Mouse (Mus musculus) ES-Bruce4 (cell line): ENCODE data around the gene Tubb3. TPM values are rescaled to one million over a fixed set of nuclear protein-coding genes. Genes with fewer than 3 reads are reported as not detected.

ENCODE experiments used
- H3K27ac ChIP-seq: 2 replicates; pipeline ENCODE4 v1.5.1; 2012; ENCODE audit warnings: low read length, inconsistent platforms; ENCODE audit not compliant: insufficient read depth
- H3K27me3 ChIP-seq: 2 replicates; pipeline ENCODE4 v1.6.1; 2012; ENCODE audit warnings: mild to moderate bottlenecking, low read length, inconsistent platforms; ENCODE audit not compliant: control insufficient read depth, poor library complexity, insufficient read depth, severe bottlenecking
- H3K36me3 ChIP-seq: 2 replicates; pipeline ENCODE4 v1.6.1; 2012; ENCODE audit warnings: inconsistent platforms, mild to moderate bottlenecking, low read length, moderate library complexity; ENCODE audit not compliant: control insufficient read depth, poor library complexity, insufficient read depth, severe bottlenecking
- H3K4me1 ChIP-seq: one replicate; pipeline ENCODE4 v1.8.1; 2011; ENCODE audit warnings: low read length; ENCODE audit not compliant: control insufficient read depth, insufficient read depth
- H3K4me3 ChIP-seq: 2 replicates; pipeline ENCODE4 v1.5.1; 2011; ENCODE audit warnings: low read depth, mild to moderate bottlenecking, low read length
- H3K9ac ChIP-seq: 2 replicates; pipeline ENCODE4 v1.6.1; 2012; ENCODE audit warnings: low read depth, mild to moderate bottlenecking, inconsistent platforms; ENCODE audit not compliant: poor library complexity, severe bottlenecking
- H3K9me3 ChIP-seq: replicated peaks from 2 replicates; pipeline ENCODE4 v1.6.1; 2012; ENCODE audit warnings: mild to moderate bottlenecking, low read length, inconsistent platforms; ENCODE audit not compliant: control insufficient read depth, poor library complexity, insufficient read depth, severe bottlenecking
- CTCF ChIP-seq: IDR thresholded peaks from one replicate; pipeline ENCODE4 v1.8.1; 2011; ENCODE audit warnings: low read depth, low read length
- EP300 ChIP-seq: IDR thresholded peaks from 2 replicates; pipeline ENCODE4 v1.6.1; 2011; ENCODE audit warnings: low read depth, low read length; ENCODE audit not compliant: insufficient read depth
- POLR2A ChIP-seq: IDR thresholded peaks from one replicate; pipeline ENCODE4 v1.8.1; 2011; ENCODE audit warnings: low read length; ENCODE audit not compliant: insufficient read depth
- polyA plus RNA-seq: library from polyadenylated mRNA; stranded (reverse); fragments of >200 nt; gene quantifications from 2 replicates; pipeline ENCODE4 v1.2.4, GENCODE M21; 2011; ENCODE audit warnings: low read depth; ENCODE audit not compliant: missing spikeins, insufficient read depth, insufficient read length

The Tubb3 gene
- polyA plus RNA-seq, 1 experiment: 20.1 TPM

DNA sequence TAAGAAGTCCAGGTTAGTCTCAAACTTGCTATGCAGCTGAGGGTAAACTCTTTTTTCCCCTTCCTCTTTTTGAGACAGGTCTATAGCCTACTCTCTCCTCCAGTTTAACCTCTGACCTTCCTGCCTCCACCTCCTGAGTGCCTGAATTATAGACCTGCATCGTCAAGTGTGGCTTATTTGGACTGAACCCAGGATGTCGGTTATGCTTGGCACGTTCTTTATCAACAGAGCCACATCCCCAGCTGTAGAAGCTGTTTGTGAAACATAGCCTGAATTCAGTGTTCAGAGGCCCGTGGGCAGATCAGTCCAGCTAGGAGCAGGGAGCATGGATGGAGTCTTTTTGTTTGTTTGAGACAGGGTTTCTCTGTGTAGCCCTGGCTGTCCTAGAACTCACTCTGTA, 40.9 kb downstream of the Tubb3 start:
- Histone ChIP-seq H3K9me3 (no peaks in the 10 kb centered on the region), H3K9ac (no peak overlapping the region), H3K27ac (0 out of 2 replicates have a peak overlapping the region, but pooled peaks have one; percentile 49), H3K27me3 (no peaks in the 10 kb centered on the region), H3K4me1 (peaks cover 6% of the 10 kb centered on the region), H3K4me3 (no peak overlapping the region), H3K36me3 (peaks cover 8% of the 10 kb centered on the region)
- TF ChIP-seq EP300: no peak
- TF ChIP-seq CTCF: no peak
- no peak for TF ChIP-seq POLR2A

DNA sequence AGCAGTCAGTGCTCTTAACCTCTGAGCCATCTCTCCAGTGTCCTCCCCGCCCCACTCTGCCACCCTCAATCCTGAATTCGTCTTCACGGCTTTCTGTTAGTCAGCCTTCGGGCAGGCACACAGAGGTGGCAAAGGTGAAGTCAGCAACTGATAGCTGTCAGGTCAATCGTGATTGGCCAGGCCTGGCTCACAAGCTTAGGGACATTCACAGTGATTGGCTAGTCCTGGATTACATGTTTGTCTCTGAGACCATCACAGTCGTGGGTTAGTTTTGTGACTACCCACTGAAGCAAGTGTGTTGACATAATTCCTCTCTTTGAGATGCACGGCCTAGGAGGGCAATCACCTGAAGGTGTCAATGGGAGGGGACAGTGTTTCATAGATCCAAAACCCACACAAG, 42.1 kb downstream of the Tubb3 start:
- TF ChIP-seq CTCF (no peak), POLR2A (no peak), EP300 (no peak)
- Histone ChIP-seq H3K4me3 (no peak overlapping the region), H3K4me1 (peaks cover 2% of the 10 kb centered on the region), H3K27ac (peak overlapping the region; percentile 96), H3K27me3 (no peaks in the 10 kb centered on the region), H3K36me3 (peaks cover 18% of the 10 kb centered on the region), H3K9me3 (no peaks in the 10 kb centered on the region), H3K9ac (no peak overlapping the region)

GRCm38 (mm10) chr8:123453951-123454350, 42.7 kb downstream of the Tubb3 start:
- H3K9me3 ChIP-seq: no peaks in the 10 kb centered on the region
- H3K4me1 ChIP-seq: peaks cover 2% of the 10 kb centered on the region
- no peaks in the 10 kb centered on the region for H3K27me3 ChIP-seq
- TF ChIP-seq POLR2A (peak; percentile 21), EP300 (peak; percentile 96), CTCF (no peak)
- H3K36me3 ChIP-seq: peaks cover 23% of the 10 kb centered on the region
- H3K4me3 ChIP-seq: peak overlapping the region; percentile 76
- peak overlapping the region; percentile 38 for H3K9ac ChIP-seq
- H3K27ac ChIP-seq: peak overlapping the region; percentile 96

GRCm38 (mm10) chr8:123454559-123454958, 43.3 kb downstream of the Tubb3 start:
- Histone ChIP-seq H3K36me3 (peaks cover 29% of the 10 kb centered on the region), H3K27ac (peak overlapping the region; percentile 45), H3K9ac (peak overlapping the region; percentile 38), H3K4me1 (peaks cover 2% of the 10 kb centered on the region), H3K27me3 (no peaks in the 10 kb centered on the region), H3K4me3 (peak overlapping the region; percentile 76), H3K9me3 (no peaks in the 10 kb centered on the region)
- TF ChIP-seq EP300 (no peak), CTCF (no peak), POLR2A (no peak)

DNA sequence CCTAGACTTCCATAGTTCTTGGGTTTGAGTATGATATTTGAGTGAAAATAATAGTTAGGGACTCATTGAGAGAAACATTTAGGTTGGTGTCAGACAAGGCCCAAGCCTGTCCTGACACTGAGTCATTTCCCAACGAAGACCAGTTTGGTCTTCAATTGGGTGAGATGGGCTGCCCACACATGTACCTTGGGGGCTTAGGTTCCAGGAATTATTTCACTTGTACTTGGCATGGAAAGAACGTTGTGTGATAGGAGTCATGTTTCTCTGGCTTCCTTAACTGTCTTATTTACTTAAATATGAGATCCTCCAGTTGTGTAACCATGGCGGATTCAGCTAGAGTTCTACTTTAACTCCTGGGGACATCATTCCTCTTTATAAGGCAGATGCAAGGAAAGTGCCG, 52.4 kb downstream of the Tubb3 start:
- Histone ChIP-seq H3K9me3 (no peaks in the 10 kb centered on the region), H3K27ac (no peak overlapping the region), H3K4me1 (no peaks in the 10 kb centered on the region), H3K9ac (no peak overlapping the region), H3K4me3 (no peak overlapping the region), H3K27me3 (no peaks in the 10 kb centered on the region), H3K36me3 (peaks cover 37% of the 10 kb centered on the region)
- TF ChIP-seq POLR2A (no peak), CTCF (no peak), EP300 (no peak)

- Histone ChIP-seq H3K27ac (no peak overlapping the region), H3K4me1 (no peaks in the 10 kb centered on the region), H3K9ac (no peak overlapping the region), H3K27me3 (no peaks in the 10 kb centered on the region; the same call in 1 of the 2 replicates), H3K4me3 (no peak overlapping the region), H3K36me3 (peaks cover 5% of the 10 kb centered on the region), H3K9me3 (no peaks in the 10 kb centered on the region)
- no peak for TF ChIP-seq CTCF
- no peak for TF ChIP-seq POLR2A
- no peak for TF ChIP-seq EP300
Measured at GRCm38 (mm10) chr8:123467476-123467875, 56.3 kb downstream of the Tubb3 start.

Other genes starting within 250 kb of the Tubb3 start
- gene Dpep1, start 225.2 kb upstream of the Tubb3 start, polyA plus RNA-seq: not detected in 2 replicates
- 64.1 and 66.0 TPM in 2 replicates for gene Chmp1a, start 198.7 kb upstream of the Tubb3 start, polyA plus RNA-seq
- 1.8 TPM in 2 replicates for gene Spata33, start 198.6 kb upstream of the Tubb3 start, polyA plus RNA-seq
- 34.3 and 35.7 TPM in 2 replicates for gene Cdk10, start 186.6 kb upstream of the Tubb3 start, polyA plus RNA-seq
- 0.25 and 0.64 TPM in 2 replicates for gene Spata2l, start 175.2 kb upstream of the Tubb3 start, polyA plus RNA-seq
- gene Zfp276, start 157.2 kb upstream of the Tubb3 start, polyA plus RNA-seq: 7.4 and 8.0 TPM in 2 replicates
- 4.7 and 8.9 TPM in 2 replicates for gene Vps9d1, start 157.1 kb upstream of the Tubb3 start, polyA plus RNA-seq
- 56.4 and 58.9 TPM in 2 replicates for gene Fanca, start 92.8 kb upstream of the Tubb3 start, polyA plus RNA-seq
- 4.2 and 5.0 TPM in 2 replicates for gene Spire2, start 78.7 kb upstream of the Tubb3 start, polyA plus RNA-seq
- gene Tcf25, start 37.7 kb upstream of the Tubb3 start, polyA plus RNA-seq: 239 TPM in 2 replicates
- not detected in 2 replicates for gene Mc1r, start 4.3 kb upstream of the Tubb3 start, polyA plus RNA-seq
- gene Def8, start 12.1 kb downstream of the Tubb3 start, polyA plus RNA-seq: 76.6 and 81.6 TPM in 2 replicates
- gene Afg3l1, start 66.5 kb downstream of the Tubb3 start, polyA plus RNA-seq: 42.0 and 45.3 TPM in 2 replicates
- 0.75 and 1.6 TPM in 2 replicates for gene Dbndd1, start 104.0 kb downstream of the Tubb3 start, polyA plus RNA-seq
- 11.6 and 11.8 TPM in 2 replicates for gene Gas8, start 107.4 kb downstream of the Tubb3 start, polyA plus RNA-seq
- 60.3 and 60.7 TPM in 2 replicates for gene Rhou, start 242.5 kb downstream of the Tubb3 start, polyA plus RNA-seq